Mouse (Mus musculus) natural killer cell, adult 2 months (primary cell): Measurements from ENCODE around the gene Capn7.

Experiments used
- DNase-seq, 2 experiments: peaks; one replicate each; pipeline ENCODE4 v3.0.0; 2022; ENCODE audit warnings: low spot score in 2 of 2

Capn7 gene

DNA sequence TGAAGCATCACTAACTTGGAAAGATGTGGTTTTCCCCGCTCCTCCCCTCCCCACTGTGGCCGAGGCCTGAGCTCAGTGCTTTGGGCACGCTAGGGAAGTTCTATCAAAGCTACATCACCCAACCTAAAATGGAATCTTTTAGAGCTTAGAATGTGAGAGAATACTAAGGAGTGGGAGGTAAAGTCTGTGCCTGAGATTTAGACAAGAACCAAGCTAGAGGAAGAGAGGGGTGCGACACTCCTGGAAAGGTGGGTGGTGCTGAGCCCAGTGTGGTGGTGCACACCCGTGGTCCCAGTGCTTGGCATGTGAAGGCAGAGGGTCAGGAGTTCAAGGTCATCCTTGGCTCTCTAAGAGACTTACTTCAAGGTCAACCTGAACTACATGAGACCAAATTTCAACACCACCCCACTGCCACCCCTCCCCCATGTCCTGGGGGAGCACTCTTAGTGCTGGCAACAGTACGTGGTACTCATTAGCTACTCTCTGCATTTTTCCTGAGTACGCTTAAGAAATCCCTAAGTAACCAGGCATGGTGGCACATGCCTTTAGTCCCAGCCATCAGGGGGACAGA lies 59.3 kb downstream of the Capn7 start:
- DNase-seq: no peak

DNA sequence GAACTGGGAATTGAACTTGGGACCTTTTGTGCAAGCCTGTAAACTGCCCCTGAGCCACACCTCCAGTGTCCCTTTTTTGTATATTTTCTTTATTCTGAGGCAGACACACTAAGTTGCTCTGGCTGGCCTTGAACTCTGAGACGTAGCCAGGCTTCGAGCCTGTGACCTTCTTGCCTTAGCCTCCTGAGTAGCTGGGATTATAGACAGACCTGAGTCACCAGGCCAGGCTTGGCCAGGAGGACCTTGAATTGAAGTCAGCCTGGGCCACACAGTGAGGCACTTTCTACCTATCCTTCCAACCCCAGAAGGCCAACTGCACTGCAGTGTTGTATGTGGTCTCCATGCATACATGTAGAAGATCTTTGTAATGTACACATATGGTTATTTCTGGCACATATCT lies 60.0 kb downstream of the Capn7 start:
- DNase-seq: no peak

DNA sequence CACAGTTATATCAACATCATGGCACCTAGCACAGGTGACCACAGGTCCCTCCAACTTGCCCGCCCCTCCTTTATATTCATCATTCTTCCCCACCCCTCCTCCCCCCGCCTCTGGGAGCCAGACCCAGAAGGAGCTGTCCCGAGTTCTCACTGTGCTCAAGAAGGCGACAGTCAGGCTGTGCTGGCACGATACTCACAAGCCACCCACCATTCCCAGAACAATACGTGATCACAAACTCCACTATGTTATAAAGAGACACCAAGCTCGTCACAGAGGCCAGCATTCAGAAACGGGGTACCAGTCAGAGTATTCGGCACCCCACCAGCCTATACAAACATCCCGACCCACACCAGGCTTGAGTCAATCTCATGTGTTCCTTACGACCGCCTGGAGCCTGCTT lies 60.9 kb downstream of the Capn7 start:
- DNase-seq: no peak

DNA sequence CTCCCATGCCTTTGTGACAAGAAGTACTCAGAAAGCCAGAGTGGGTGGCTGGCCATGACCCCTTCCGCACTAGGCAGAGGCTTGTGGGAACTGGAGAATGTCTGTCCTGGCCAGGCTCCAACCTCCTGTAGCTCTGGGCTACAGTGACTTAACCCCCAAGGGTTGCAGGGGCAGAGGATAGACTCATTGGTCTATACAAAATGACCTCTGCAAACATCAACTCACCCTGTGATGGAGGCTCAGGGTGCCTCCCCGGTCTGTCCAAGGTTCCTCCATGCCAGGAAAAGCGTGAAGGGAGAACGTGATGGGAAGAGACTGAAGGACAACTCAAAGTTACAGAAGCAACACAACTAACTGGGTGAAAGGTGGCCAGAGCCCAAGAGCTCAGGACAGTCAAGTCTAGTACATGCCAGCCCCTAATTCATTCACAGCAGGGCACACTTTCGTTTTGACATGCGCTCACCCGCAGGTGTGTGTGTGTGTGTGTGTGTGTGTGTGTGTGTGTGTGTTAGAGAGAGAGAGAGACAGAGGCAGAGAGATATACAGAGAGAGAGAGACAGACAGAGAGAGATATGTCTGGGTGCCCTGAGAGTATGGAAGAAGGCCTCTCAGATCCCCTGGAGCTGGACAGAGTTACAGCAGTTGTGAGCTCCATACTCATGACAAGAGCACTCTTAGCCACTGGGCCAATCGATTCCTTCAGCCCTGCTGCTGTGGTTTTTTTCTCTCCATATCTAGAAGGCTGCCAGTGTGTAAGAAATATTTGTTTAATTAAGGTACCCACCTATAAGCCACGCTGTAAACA lies 61.6 kb downstream of the Capn7 start:
- DNase-seq: no peak

DNA sequence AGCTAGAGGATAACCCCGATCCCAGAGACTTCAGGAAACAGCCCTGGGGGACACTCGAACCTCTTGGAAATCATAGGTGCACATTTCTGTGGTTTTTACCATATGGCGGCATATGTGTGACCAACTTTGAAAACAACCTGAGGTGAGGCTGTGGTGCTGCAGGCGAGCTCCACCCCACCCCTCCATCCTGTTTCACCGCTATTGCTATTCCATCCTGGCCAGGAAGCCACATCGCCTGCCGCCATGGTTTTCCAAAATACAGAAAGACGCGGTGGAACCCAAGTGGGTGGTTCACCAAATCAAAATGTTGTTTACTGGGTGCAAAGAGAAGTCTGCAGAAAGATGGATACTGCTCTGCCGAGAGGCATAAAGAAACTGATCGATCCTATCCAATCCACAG lies 62.4 kb downstream of the Capn7 start:
- no peak for DNase-seq

DNA sequence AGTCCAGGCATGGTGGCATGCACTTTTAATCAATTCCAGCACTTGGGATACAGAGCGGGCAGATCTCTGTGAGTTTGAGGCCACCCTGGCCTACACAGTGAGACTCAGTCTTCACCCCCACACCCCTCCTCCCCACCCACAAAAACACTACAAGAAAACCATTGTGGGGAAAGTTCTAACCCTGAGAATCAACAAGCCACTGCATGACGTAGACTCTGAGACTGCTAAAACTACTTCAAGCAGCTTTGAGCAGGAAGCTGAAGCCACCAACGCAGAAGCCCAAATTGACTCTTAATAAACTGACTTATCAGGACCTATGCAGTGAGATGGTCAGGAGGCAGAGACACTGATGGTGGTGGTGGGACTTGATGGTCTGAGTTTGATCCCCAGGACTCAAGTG lies 62.8 kb downstream of the Capn7 start:
- DNase-seq: peak; percentile 68 to 77

DNA sequence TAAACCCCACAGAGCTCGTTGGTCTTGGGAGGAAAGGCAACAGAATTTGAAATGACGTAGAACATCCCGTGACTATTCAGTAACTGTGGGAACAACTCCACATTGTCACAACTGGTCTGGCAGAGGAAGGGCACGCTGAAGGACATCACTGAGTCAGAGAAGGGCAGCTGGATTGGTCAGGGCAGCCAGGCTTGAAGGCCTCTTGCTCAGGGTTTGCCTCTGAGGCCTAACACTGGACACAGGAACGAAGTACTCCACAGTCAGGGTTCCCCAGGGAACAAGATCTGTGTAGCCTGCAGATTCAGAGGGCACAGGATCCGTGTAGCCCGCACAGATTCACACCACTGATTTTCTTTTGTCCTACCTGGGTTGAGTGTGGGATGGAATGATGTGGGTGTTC lies 63.8 kb downstream of the Capn7 start:
- no peak for DNase-seq

DNA sequence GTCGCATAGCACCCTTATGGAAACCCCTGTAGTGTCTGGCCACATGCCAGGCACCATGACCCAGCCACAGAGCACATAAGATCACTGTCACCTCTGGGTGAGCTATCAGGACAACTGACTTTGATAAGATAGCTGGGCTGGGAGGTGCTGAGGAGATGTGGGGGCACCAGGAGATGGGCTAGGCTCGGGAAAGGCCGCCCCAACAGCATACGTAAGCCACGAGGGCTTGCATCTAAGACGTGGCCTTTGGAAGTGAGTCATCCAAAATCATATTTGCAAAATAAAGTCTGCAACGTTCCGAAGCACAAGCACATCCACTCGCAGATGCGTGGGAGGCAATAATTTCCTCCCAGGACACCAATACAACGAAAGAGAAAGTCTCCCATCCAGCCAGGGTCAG lies 64.5 kb downstream of the Capn7 start:
- DNase-seq: no peak

DNA sequence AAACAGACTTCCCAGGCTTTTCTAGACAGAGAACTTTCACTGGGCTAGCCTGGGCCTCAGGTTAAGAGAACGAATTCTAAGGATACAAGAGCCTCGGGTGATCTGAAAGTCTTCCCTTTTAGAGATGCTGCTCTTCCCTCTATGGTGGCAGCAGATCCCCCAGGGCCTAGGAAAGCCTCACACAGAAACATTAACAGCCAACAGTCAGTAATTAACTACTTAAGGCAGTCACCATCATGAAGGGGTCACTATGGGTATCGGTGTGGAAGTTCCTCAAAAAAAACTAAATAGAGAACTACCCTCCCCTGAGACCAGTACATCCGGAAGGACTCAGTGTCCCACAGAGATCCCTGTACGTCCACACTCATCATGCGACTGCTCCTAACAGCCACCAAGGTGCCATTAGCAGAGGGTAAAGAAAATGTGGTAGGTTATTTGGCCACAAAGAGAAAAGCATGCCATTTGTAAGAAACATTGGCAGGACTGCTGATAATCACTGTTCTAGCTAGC lies 65.5 kb downstream of the Capn7 start:
- no peak for DNase-seq

DNA sequence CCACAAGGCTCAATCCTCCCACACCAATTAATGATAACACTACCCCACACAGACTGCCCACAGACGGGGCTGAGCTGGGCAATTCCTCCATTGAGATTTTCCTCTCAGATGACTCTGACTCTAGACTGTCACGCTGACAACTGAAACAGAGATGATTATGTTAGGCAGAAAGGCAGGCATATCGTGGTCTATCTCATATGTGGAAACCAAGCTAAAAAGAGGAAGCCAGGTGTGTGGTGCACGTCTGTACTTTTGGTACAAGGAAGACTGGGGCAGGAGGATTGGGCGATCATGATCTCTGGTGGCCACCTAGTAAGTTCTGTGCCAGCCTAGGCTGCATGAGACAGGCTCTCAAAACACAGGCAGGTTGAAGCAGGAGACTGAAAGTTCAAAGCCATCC lies 66.3 kb downstream of the Capn7 start:
- no peak for DNase-seq

DNA sequence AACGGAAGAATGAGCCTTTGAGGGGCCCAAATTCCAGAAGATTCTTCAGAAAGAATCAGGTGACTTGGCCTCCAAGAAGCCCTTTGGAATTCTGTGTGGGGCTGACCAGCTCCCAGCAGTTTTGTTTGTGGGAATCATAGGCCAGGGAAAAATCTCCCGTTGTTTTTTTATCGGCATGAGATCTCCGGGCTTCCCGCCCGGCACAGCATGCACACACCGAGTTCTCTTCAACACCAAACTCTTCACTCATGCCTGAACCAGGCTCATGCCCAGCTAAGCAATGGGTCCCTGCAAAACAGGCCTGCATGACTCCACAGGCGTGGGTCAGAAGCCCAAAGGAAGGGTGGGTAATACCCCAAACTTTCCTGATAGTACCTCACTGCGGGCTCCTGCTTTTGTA lies 67.1 kb downstream of the Capn7 start:
- DNase-seq: no peak

DNA sequence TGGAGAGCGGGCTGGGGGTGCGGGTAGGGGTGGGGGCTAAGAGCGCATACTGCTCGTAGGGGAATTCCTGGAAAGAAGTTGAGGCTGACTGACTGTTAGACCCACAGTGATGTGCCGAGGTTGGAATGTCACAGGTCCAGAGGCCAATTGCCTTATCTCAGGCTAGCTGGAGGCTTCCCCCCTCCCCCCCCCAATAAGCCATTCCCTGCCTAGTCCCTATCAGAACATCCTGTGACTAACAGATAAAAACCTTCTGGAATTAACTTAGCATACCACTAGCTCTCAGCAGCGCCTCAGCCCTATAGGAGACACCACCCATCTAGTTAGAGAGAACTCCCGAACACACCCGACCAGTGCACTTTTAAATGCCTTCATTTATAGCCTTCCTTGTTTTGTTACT lies 67.6 kb downstream of the Capn7 start:
- no peak for DNase-seq

DNA sequence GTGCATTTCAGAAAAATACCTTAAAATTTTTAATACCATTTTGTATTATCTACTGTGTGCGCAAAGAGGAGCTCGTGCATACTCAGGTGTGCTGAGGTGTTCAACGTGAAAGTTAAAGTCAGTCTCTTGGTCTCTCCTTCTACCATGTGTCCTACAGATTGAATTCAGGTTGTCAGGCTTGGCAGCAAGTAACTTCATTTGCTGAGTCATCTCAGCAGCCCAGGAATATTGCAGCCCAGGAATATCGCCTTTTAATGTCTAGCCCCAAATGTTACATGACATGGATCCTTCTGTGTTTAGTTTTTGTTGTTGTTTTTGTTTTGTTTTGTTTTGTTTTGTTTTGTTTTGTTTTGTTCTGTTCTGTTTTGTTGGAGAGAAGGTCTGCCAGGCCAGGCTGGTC lies 68.2 kb downstream of the Capn7 start:
- DNase-seq: no peak

DNA sequence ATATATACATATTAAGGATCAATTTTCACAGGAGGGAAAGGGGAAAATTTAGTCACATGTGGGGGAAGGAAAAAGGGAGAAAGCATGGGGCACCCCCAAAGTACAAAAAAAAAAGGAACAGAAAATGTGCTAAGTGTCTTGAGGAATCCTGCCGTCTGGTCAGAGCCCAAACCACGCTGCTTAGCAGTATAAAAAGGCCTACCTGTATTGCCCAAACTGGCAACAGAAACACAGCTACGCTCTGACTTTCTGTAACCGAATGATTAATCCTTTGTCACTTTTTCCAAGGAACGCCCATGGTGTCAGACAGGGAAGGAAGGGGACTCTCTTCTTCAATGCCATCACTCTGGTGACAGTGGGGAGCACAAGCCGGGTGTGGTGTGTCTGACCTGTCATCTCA lies 69.2 kb downstream of the Capn7 start:
- no peak for DNase-seq

DNA sequence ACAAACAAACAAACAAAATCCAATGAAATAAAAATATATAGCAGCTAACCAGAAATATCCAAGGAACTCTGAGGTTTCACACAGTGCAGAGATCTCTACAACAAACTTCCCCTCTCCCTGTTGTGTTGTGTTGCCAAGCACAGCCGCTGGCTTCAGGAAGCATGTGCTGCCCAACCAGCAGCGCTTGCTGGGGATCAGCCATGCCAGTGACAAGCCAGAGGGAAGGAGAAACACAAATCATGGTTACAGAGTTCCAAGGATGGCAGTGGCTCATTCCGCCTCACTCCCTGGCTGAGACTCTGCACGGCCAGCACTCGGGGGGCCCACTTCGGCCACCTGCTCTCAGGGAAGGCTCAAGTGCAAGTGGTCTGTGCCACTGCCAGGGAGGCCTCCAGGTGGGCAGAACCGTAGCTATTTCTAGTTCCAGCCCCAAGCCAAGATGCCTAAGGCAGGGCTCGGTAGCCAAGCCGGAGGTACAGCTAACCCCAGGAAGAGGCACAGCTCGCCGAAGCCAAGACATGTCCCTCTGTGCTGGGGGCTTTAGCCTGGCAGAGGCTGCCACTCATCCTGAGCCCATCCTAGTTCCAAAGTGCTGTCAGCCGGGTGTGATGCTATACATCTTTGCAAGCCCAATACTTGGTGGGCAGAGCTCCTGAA lies 69.8 kb downstream of the Capn7 start:
- DNase-seq: no peak

DNA sequence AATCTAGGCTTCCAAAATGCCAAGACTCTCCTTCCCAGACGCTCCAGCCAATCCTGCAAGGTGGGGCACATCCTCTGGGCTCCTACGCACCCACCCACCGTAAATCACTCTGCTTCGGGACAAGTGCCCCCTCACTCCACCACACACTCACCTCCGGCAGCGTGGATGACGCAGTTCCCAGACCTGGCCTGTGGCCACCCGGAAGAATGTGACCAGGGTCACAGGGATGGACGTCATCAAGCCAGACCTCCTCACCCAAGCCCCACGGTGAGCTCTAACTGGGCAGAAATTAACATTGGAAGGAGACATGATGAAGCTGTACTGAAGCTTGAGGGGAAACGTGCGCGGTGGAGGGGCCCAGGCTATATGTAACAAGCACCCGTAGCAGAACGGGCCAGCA lies 70.8 kb downstream of the Capn7 start:
- DNase-seq: no peak

DNA sequence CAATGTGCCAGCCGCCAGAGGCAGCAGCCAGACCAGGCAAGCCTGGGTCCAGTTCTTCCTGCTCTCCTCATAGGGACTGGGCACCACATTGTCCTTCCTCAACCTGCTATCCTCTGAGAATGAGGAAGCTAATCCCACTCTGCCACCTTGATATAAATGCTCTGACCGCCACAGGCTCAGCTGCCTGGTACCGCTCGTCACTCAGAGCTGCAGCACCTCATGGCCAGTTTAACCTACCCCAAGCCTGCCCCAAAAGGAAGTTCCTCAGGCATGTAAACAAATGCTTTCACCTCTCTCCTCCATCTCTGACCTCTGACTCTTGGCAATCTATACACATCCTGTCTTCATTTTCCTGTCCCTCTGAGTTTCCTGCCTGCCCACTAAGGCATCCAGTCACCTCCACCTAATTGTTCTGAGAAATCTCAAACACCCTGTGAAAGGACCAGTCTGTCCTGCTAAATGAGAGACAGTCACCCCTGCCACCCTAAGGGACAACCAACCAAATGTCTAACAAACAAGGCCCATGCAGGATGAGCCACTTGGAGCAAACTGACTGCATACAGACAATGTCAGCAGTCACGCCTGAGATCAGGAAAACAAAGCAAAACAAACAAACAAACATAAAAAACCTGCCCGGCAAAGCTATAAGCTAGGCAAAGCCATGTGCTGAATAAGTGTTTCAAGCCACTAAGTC lies 71.6 kb downstream of the Capn7 start:
- DNase-seq: no peak

DNA sequence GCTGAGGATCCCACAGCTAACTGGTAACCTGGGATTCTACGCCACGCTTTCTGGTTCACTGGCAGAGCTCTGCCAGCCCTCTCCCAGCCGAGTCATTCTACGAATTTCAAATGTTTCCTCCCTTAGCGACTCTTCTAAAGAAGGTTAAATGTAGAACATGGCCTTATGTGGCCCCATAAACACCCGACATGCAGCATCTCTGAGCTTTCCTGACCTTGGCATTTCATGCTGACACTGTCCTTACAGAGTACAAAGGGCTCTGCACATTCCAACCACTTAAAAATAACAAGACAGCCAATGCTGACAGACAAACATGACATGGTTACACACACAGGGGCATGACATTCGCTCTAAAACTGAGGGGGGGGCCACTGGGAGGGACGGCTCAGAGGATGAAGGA lies 72.2 kb downstream of the Capn7 start:
- DNase-seq: no peak

DNA sequence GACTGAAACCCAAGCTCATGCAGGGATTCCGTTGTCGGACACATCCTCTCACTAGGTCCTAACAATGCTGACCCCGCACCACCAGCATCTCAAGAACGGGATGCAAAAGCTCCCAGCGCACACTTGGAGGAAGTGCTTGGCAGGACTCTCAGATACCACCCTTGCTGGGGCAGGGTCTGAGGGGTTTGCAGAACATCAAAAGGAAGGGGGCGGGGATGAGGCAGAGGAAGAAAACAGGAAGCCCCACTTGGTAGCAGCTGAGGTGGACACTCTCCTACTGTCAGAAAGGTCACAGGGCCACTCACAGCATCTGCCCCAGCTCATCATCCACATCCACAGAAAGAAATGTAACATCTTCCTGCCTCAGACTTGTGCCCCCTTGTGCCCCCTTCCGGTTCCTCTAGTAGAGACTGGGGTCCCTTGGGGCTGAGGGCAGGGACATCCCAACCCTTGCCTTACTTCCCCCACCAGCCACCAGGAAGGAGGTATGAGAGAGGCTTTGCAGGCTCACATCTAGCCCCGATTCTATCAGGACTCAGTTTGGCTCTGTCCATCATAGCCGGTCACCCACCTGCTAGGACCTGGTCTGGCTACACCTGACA lies 73.8 kb downstream of the Capn7 start:
- peak in 1 of 2 experiments; percentile 47 for DNase-seq

DNA sequence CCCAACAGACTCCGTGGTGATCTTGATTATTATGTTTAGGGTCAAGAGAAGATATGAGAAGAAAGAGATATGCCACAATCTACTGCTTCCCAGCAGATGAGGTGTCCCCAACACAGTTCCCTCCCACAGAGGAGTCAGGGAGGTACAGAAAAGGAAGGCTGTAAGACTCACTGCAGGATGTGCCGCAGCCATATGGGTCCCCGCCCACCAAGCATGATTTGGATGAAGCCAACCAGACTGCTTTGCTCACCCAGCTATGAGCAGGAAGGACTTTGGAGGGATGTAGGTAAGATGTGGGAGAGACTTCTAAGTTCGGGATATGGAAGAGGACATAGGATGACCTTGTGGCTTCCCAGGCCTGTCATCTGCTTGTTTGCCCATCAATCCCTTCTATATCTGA lies 74.3 kb downstream of the Capn7 start:
- no peak for DNase-seq

DNA sequence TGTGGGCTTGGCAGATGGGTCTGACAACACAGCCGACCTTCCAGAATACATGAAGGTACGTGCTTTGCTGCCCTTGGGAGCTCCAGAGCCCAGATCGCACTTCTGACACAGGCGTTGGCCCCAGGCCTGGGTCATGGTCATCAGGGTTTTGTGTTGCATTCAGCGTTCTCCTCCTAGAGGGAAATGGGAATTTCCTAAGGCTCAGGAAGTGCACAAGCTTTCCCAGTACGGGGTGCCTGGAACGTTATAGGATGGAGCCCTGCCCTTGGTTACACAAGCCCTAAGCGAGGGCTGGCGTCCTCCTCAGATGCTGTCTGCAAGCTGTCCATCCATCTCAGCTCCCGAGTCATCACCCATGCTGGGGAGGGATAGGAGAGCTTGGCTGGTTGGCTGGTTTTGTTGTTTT lies 76.2 kb downstream of the Capn7 start:
- no peak for DNase-seq

DNA sequence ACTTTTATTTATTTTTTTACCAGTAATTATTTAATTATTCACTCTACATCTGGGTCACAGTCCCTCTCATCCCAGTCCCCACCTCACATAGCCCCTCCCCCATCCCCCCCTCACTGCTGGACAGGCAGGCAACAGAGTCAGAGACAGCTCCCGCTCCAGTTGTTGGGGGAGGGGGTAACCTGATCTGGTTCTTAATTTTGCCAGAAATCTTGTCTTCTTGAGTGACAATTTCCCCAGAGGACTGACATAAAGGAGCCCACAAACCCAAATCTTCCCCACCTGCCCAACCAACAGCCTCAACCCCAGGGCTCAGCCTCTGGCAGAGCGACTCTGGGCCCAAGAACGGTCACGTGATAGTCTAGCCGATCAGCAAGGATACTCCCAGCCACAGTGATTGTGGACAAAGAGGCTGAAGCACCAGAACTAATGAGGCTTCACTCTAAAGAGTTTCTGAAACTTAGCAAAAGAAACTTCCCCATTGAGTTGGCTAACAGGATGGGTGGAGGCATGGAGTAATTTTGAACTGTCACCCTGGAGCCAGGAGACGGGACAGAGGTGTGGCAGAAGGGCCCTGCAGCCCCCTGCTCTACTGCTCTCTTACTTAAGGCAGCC lies 77.1 kb downstream of the Capn7 start:
- no peak for DNase-seq
